Comparison of ENCODE assay signal across 1 mouse cellular context in the genomic region with DNA sequence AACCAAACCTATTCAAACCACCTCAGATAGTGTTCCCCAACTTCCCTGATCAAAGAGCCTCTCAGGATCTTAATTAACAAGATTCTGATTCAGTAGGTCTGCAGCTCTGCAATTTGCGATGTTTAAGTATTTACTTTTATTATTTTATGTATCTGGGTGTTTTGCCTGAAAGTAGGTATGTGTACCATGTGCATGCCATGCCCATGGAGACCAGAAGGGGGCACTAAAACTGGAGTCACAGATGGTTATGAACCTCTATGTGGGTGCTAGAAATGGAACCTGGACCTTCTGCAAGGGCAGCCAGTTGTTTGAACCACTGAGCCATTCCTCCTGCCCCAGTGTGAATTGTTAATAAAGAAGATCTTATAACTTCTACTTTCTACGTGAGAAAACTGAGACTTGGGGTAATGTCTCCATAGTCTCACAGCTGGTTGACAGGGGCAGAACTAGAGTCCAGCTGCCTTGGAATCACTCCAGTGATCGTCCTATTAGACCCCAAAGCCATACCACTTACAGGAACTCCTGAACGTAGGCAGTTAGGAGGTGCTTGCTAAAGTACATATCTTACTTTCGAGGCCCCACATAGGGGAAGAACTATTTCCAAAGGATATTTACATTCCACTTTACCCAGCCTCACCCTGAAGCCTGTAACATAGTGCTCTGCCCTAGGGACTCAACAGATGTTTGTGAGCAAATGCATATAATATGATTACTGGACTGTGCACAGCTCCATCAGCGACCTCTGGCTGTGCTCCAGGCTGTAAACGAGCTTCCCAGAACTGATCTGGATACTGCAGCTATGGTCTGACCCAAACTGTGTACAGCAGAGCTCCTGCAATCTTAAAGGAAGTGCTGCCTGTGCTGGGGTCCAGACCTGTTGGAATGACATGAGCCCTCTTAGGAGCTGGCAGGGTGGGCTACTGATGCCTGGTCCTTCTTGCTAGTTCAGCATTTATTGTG.
TF ChIP-seq lines count a peak whose summit lies in the region.

No protein-coding gene starts in this region.

TF ChIP-seq in MEL, 35 proteins besides CTCF, POLR2A, EP300 and RAD21:
- no peak for TF ChIP-seq ZNF384 (IDR thresholded peaks at IDR 0.05; ENCODE audit: low read depth, low read length)
- no peak for TF ChIP-seq POLR2AphosphoS2 (IDR thresholded peaks at IDR 0.05; ENCODE audit: low read length)
- TF ChIP-seq GABPA (IDR thresholded peaks at IDR 0.05; ENCODE audit: low read depth, low read length) = no peak
- TF ChIP-seq TAL1 (IDR thresholded peaks at IDR 0.05; ENCODE audit: low read length) = no peak
